Mouse (Mus musculus) inflammation-experienced regulatory T-cells, adult 6 months (primary cell): ENCODE measurements around the gene Npat. TPM values are rescaled to one million over a fixed set of nuclear protein-coding genes. Genes with fewer than 3 reads are reported as not detected.
A peak's percentile ranks its signal among the peaks of the same experiment; 100 is the strongest.

ENCODE experiments used
- ATAC-seq: one replicate; pipeline ENCODE4 v1.8.0; 2017
- polyA plus RNA-seq, 3 experiments: library from polyadenylated mRNA; unstranded; fragments of 100-300 nt; shearing (Covaris generic); gene quantifications; one replicate each; pipeline ENCODE4 v1.2.1; 2017

Npat gene
- polyA plus RNA-seq, 3 experiments from 2014 or later: 12.5 to 18.0 (median 13.2) TPM

DNA sequence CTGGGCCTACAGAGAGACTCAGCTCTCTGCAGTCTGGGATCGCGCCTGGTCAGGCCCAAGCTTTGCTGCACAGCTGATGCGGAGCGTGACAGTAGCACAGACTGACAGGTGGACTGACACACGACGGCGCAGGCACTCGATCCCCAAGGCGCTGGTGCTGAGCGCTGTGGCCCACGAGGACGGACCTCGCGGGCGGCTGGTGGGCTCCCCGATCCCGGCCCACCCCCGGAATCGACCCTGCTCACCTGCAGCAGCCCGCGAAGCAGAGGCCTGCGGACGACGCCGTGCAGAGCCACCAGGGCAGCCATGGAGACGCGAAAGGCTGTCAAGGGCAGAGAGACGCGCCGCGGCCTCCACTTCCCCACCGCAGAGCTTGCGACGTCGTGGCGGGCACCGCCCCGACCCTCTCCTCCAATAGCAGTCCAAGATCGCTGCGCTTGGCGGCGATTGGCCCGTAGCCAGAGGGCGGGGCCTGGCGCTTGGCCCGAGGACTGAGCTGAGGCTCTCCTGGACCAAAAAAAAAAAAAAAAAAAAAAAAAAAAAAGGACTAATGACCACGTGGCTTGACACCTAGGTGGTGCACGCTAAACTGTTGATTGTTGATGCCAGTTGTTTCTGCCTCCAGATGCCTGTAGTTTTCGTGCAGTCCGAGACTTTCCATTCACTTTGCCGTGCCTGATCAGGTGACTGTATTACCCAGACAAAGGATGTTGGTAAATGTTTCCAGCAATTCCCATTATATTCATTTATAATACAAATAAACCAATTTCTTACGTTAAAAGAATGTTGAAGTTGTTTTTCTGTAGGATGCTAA, 73.3 kb downstream of the Npat start, which contains the start of gene Acat1:
Acat1 (minus strand) TSS at position 415 of the 814 bp plus-strand sequence.
- ATAC-seq: peak; percentile 100

DNA sequence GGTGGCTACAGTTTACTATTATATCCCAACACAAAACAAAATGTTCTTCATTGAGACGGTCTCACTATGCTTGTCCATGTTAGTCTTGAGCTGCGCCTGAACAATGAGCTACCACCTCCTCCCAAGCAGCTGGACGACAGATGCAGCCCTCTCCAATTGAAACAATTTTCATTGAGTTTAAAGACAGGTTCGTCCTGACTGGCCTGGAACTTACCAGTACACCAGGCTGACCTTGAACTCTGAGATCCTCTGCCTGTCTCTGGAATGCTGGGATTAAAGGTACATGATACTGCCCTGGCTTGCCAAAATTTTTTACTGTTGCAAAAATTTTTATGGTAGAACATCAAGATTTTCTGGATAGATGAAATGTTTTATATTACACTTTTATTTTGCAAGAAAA, 77.4 kb downstream of the Npat start:
- ATAC-seq: no peak

DNA sequence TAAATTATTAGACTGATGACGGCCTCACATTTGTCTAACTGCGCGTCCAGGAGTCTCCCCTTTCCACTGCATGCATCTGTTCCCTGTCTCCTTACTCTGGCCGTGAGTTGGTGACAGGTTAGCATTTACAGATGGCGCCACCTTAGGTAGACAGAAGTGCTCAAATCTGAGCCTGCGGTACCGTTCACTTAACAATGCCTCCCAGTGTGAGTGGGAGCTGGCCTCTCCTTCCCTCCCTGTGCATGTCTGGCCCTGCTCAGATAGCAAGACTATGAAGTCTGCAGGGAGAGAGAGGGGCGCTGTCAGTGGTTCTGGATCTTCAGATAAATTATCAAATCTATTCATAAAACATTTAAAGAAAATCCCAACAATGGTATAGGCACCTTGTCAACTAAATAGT, 78.4 kb downstream of the Npat start:
- no peak for ATAC-seq

Other genes starting within 250 kb of the Npat start
- gene Exph5, start 235.4 kb upstream of the Npat start, polyA plus RNA-seq: under 1 TPM; 0.39 to 0.95 (median 0.84) TPM
- 1 to 10 TPM; 1.6 to 2.2 (median 2.1) TPM for gene Kdelc2, start 153.0 kb upstream of the Npat start, polyA plus RNA-seq
- under 1 TPM; 0.78 to 0.95 (median 0.81) TPM for gene 4930550C14Rik, start 134.7 kb upstream of the Npat start, polyA plus RNA-seq
- 10 to 100 TPM; 23.2 to 33.6 (median 28.9) TPM for gene Atm, start 307 bp upstream of the Npat start, polyA plus RNA-seq
- gene Acat1, start 73.3 kb downstream of the Npat start, polyA plus RNA-seq: 10 to 100 TPM; 54.8 to 88.4 (median 87.9) TPM
- 10 to 100 TPM; 29.1 to 34.6 (median 34.4) TPM for gene Cul5, start 133.0 kb downstream of the Npat start, polyA plus RNA-seq
- not detected for gene Rab39, start 169.2 kb downstream of the Npat start, polyA plus RNA-seq
- gene Slc35f2, start 234.5 kb downstream of the Npat start, polyA plus RNA-seq: 10 to 100 TPM in 2 of 3 experiments, 1 to 10 TPM in 1; 8.5 to 11.0 (median 10.6) TPM